Mouse (Mus musculus) right cerebral cortex, postnatal 14 days (tissue): ENCODE measurements at regions not wholly inside any gene's neighbourhood (a gene's known extent, or its start where the extent isn't known, plus 50 kb on each side); places are given as distances from the start of the nearest gene placed in this dataset.
"Not testable (repeated sequence)": the region's sequence is repeated elsewhere in the genome, so short reads cannot be mapped to it uniquely, and the experiment has no call there.

ENCODE experiments used
- DNase-seq: peaks from one replicate; pipeline ENCODE4 v3.0.0; 2022

- no peak for DNase-seq
Measured at GRCm38 (mm10) chr8:102223097-102223496, 562.3 kb downstream of the Cdh11 start.

GRCm38 (mm10) chr8:102205633-102206032, 579.8 kb downstream of the Cdh11 start:
- no peak for DNase-seq

- no peak for DNase-seq
Measured at GRCm38 (mm10) chr8:102159541-102160197, 625.8 kb downstream of the Cdh11 start.

- DNase-seq: no peak
Measured at GRCm38 (mm10) chr8:102118657-102119056, 666.8 kb downstream of the Cdh11 start.

GRCm38 (mm10) chr8:102116846-102117403, 668.5 kb downstream of the Cdh11 start:
- DNase-seq: no peak

GRCm38 (mm10) chr8:102103773-102104172, 681.7 kb downstream of the Cdh11 start:
- DNase-seq: no peak

GRCm38 (mm10) chr8:102096726-102097125, 688.7 kb downstream of the Cdh11 start:
- no peak for DNase-seq

- DNase-seq: peak; percentile 49
Measured at GRCm38 (mm10) chr8:102085927-102086326, 699.5 kb downstream of the Cdh11 start.

- no peak for DNase-seq
Measured at GRCm38 (mm10) chr8:102075611-102076010, 709.8 kb downstream of the Cdh11 start.

- DNase-seq: no peak
Measured at GRCm38 (mm10) chr8:102064137-102064536, 721.3 kb downstream of the Cdh11 start.

- no peak for DNase-seq
Measured at GRCm38 (mm10) chr8:102053429-102053828, 732.0 kb downstream of the Cdh11 start.

GRCm38 (mm10) chr8:102026956-102027927, 758.2 kb downstream of the Cdh11 start:
- no peak for DNase-seq

GRCm38 (mm10) chr8:102024472-102024871, 761.0 kb downstream of the Cdh11 start:
- DNase-seq: no peak

GRCm38 (mm10) chr8:102017776-102018175, 767.7 kb downstream of the Cdh11 start:
- no peak for DNase-seq

- DNase-seq: peak; percentile 4
Measured at GRCm38 (mm10) chr8:102000326-102001016, 785.0 kb downstream of the Cdh11 start.

GRCm38 (mm10) chr8:101996761-101997160, 788.7 kb downstream of the Cdh11 start:
- not testable (repeated sequence) for DNase-seq

GRCm38 (mm10) chr8:101956832-101957231, 828.6 kb downstream of the Cdh11 start:
- no peak for DNase-seq

- DNase-seq: no peak
Measured at GRCm38 (mm10) chr8:101950599-101950998, 834.8 kb downstream of the Cdh11 start.

- DNase-seq: no peak
Measured at GRCm38 (mm10) chr8:101937859-101938258, 847.6 kb downstream of the Cdh11 start.

GRCm38 (mm10) chr8:101913665-101914064, 871.8 kb downstream of the Cdh11 start:
- DNase-seq: no peak
